Mouse (Mus musculus): ENCODE measurements around the gene Kcna2. TPM values are rescaled to one million over a fixed set of nuclear protein-coding genes. Genes with fewer than 3 reads are reported as not detected.

The Kcna2 gene
- total and polyA plus RNA-seq, 2 experiments from 2014 or later, result 2.1 to 17.2 TPM

- H3K9ac ChIP-seq (replicated peaks; ENCODE audit: low read length), result no peak overlapping the region
- H3K9me3 ChIP-seq (ENCODE audit: low read length), result no peaks in the 10 kb centered on the region
- 70% methylated on average over 2 of the region's 2 CpGs for WGBS
- H3K4me2 ChIP-seq (ENCODE audit: low read depth, low read length), result no peak overlapping the region
- TF ChIP-seq CTCF (IDR thresholded peaks at IDR 0.05; ENCODE audit: low read depth), result peak; percentile 1; the same call in 1 of the 2 replicates
- no peaks in the 10 kb centered on the region for H3K36me3 ChIP-seq (ENCODE audit: insufficient read depth, low read length)
- no peak overlapping the region for H3K27ac ChIP-seq
- no peaks in the 10 kb centered on the region for H3K4me1 ChIP-seq (ENCODE audit: insufficient read depth, low read length)
- no peaks in the 10 kb centered on the region for H3K27me3 ChIP-seq (ENCODE audit: insufficient read depth, low read length)
- no peak for DNase-seq (ENCODE audit: low spot score)
- no peak overlapping the region for H3K4me3 ChIP-seq (ENCODE audit: low read length)
- no peak; the same call in 1 of the 2 replicates for ATAC-seq
Observed at GRCm38 (mm10) chr3:107073863-107074262, 27.1 kb upstream of the Kcna2 start.

- WGBS, result 97% methylated on average over 1 of the region's 1 CpGs
- ATAC-seq, result no peak
- H3K9ac ChIP-seq (replicated peaks; ENCODE audit: low read length), result no peak overlapping the region
Observed at GRCm38 (mm10) chr3:107075705-107076104, 25.2 kb upstream of the Kcna2 start.

DNA sequence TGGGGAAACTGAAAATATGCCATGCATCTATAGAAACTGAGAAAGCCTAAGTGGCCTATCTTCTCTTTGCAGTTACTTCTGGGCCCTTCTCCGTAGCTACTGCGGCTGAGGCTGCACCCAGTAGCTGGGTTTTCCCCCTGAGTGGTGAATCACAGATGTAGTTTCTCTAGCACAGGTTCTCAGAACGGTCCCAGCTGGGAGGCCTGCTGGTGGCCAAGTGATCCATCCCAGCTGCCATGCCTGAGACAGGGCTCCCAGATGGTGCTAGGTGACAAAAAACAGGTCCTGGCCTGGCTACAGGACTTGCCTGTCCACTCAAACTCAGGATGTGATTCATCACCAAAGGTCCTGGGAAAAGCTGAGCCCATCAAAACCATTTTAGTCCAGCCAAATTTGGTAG is 24.3 kb upstream of the Kcna2 start:
- no peak overlapping the region for H3K4me3 ChIP-seq (ENCODE audit: low read length)
- no peak overlapping the region for H3K27ac ChIP-seq
- no peak for TF ChIP-seq CTCF (IDR thresholded peaks at IDR 0.05; ENCODE audit: low read depth)
- ATAC-seq (no peak), DNase-seq (ENCODE audit: low spot score) (no peak)
- 83% methylated on average over 3 of the region's 3 CpGs for WGBS
- no peaks in the 10 kb centered on the region for H3K27me3 ChIP-seq (ENCODE audit: insufficient read depth, low read length)
- no peaks in the 10 kb centered on the region for H3K36me3 ChIP-seq (ENCODE audit: insufficient read depth, low read length)
- no peak overlapping the region for H3K9ac ChIP-seq (replicated peaks; ENCODE audit: low read length)
- H3K9me3 ChIP-seq (ENCODE audit: low read length), result no peaks in the 10 kb centered on the region
- H3K4me2 ChIP-seq (ENCODE audit: low read depth, low read length), result no peak overlapping the region
- no peaks in the 10 kb centered on the region for H3K4me1 ChIP-seq (ENCODE audit: insufficient read depth, low read length)

More at GRCm38 (mm10) chr3:107075705-107076104, 25.2 kb upstream of the Kcna2 start:
- H3K36me3 ChIP-seq (ENCODE audit: insufficient read depth, low read length), result no peaks in the 10 kb centered on the region
- H3K27ac ChIP-seq, result no peak overlapping the region
- H3K4me2 ChIP-seq (ENCODE audit: low read depth, low read length), result no peak overlapping the region
- H3K27me3 ChIP-seq (ENCODE audit: insufficient read depth, low read length), result no peaks in the 10 kb centered on the region
- H3K4me3 ChIP-seq (ENCODE audit: low read length), result no peak overlapping the region
- DNase-seq (ENCODE audit: low spot score), result no peak
- H3K9me3 ChIP-seq (ENCODE audit: low read length), result no peaks in the 10 kb centered on the region
- no peaks in the 10 kb centered on the region for H3K4me1 ChIP-seq (ENCODE audit: insufficient read depth, low read length)
- TF ChIP-seq CTCF (IDR thresholded peaks at IDR 0.05; ENCODE audit: low read depth), result no peak

DNA sequence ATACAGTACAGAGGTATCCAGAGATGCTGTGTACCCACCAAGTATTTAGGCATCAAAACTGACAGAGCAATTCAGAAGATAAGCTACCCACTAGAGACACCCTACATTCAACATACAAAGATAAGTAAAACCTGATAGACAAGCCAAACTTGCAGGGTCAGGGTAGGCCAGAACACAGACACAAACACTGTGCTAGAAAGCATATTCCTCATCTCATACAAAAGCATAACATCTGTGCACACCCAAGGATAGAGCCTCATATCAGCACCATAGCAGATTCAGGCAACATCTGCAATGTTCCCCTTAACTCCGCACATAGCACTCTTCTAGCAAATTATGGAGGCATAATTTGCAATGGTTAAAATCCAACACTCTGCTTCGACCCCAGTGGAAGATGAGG is 23.8 kb upstream of the Kcna2 start:
- ATAC-seq (no peak), DNase-seq (ENCODE audit: low spot score) (no peak)
- no peak for TF ChIP-seq CTCF (IDR thresholded peaks at IDR 0.05; ENCODE audit: low read depth)
- Histone ChIP-seq H3K4me1 (ENCODE audit: insufficient read depth, low read length) (no peaks in the 10 kb centered on the region), H3K4me2 (ENCODE audit: low read depth, low read length) (no peak overlapping the region), H3K9ac (replicated peaks; ENCODE audit: low read length) (no peak overlapping the region), H3K27me3 (ENCODE audit: insufficient read depth, low read length) (no peaks in the 10 kb centered on the region), H3K27ac (no peak overlapping the region), H3K9me3 (ENCODE audit: low read length) (no peaks in the 10 kb centered on the region), H3K4me3 (ENCODE audit: low read length) (no peak overlapping the region), H3K36me3 (ENCODE audit: insufficient read depth, low read length) (no peaks in the 10 kb centered on the region)
- WGBS, result 95% methylated on average over 2 of the region's 2 CpGs

- Histone ChIP-seq H3K9ac (replicated peaks; ENCODE audit: low read length) (no peak overlapping the region), H3K36me3 (ENCODE audit: insufficient read depth, low read length) (no peaks in the 10 kb centered on the region), H3K27ac (no peak overlapping the region), H3K27me3 (ENCODE audit: insufficient read depth, low read length) (no peaks in the 10 kb centered on the region), H3K4me2 (ENCODE audit: low read depth, low read length) (no peak overlapping the region), H3K4me1 (ENCODE audit: insufficient read depth, low read length) (no peaks in the 10 kb centered on the region), H3K4me3 (ENCODE audit: low read length) (no peak overlapping the region), H3K9me3 (ENCODE audit: low read length) (no peaks in the 10 kb centered on the region)
- ATAC-seq, result no peak
- no peak for TF ChIP-seq CTCF (IDR thresholded peaks at IDR 0.05; ENCODE audit: low read depth)
- DNase-seq (ENCODE audit: low spot score), result no peak
- 87% methylated on average over 3 of the region's 3 CpGs for WGBS
Observed at GRCm38 (mm10) chr3:107080803-107081202, 20.1 kb upstream of the Kcna2 start.

GRCm38 (mm10) chr3:107081227-107081626 is 19.7 kb upstream of the Kcna2 start:
- Histone ChIP-seq H3K27ac (no peak overlapping the region), H3K36me3 (ENCODE audit: insufficient read depth, low read length) (no peaks in the 10 kb centered on the region), H3K9ac (replicated peaks; ENCODE audit: low read length) (no peak overlapping the region), H3K4me1 (ENCODE audit: insufficient read depth, low read length) (no peaks in the 10 kb centered on the region), H3K9me3 (ENCODE audit: low read length) (no peaks in the 10 kb centered on the region), H3K4me2 (ENCODE audit: low read depth, low read length) (no peak overlapping the region), H3K4me3 (ENCODE audit: low read length) (no peak overlapping the region), H3K27me3 (ENCODE audit: insufficient read depth, low read length) (no peaks in the 10 kb centered on the region)
- peak; percentile 76 for TF ChIP-seq CTCF (IDR thresholded peaks at IDR 0.05; ENCODE audit: low read depth)
- ATAC-seq (peak; percentile 51; the same call in 1 of the 2 replicates), DNase-seq (ENCODE audit: low spot score) (peak; percentile 76)
- WGBS, result 35% methylated on average over 3 of the region's 3 CpGs

DNA sequence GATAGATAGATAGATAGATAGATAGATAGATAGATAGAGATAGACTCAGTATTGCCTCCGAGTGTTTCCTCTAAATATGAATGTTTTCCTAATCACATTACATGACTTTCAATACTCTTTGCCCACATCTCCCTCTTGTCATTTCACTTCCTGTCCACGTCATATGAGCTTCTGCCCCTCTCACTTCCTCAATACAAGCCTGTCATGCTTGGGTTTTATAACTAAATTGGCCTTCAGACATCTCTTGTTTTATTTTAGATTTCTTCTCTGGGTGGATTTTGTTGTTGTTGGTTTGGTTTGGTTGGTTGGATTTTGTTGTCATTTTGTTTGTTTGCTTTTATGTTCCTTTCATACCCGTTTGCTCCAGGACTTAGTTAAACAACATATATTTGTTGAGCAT is 16.4 kb upstream of the Kcna2 start:
- Histone ChIP-seq H3K27me3 (ENCODE audit: insufficient read depth, low read length) (no peaks in the 10 kb centered on the region), H3K9ac (replicated peaks; ENCODE audit: low read length) (no peak overlapping the region), H3K9me3 (ENCODE audit: low read length) (no peaks in the 10 kb centered on the region), H3K36me3 (ENCODE audit: insufficient read depth, low read length) (no peaks in the 10 kb centered on the region), H3K4me2 (ENCODE audit: low read depth, low read length) (no peak overlapping the region), H3K27ac (no peak overlapping the region), H3K4me1 (ENCODE audit: insufficient read depth, low read length) (no peaks in the 10 kb centered on the region), H3K4me3 (ENCODE audit: low read length) (no peak overlapping the region)
- ATAC-seq, result no peak
- no peak for DNase-seq (ENCODE audit: low spot score)
- WGBS, result 79% methylated on average over 3 of the region's 3 CpGs
- TF ChIP-seq CTCF (IDR thresholded peaks at IDR 0.05; ENCODE audit: low read depth), result no peak

Measured in hindbrain, postnatal 0 days (tissue).